Mouse (Mus musculus) embryonic facial prominence, embryonic 10.5 days (tissue): ENCODE data around the gene Cabp2. TPM values are rescaled to one million over a fixed set of nuclear protein-coding genes. Genes with fewer than 3 reads are reported as not detected.
"Not testable (repeated sequence)": the region's sequence is repeated elsewhere in the genome, so short reads cannot be mapped to it uniquely, and the experiment has no call there.

Experiments
- DNase-seq: peaks from one replicate; pipeline ENCODE4 v3.0.0-alpha.2; 2017; ENCODE audit warnings: low spot score
- H3K27ac ChIP-seq: fragments of 300-500 bp; sonication (generic); replicated peaks from 2 replicates; pipeline ENCODE4 v1.5.1; 2016; ENCODE audit warnings: mild to moderate bottlenecking
- H3K27me3 ChIP-seq: fragments of 300-500 bp; sonication (generic); replicated peaks from 2 replicates; pipeline ENCODE4 v1.6.1; 2016; ENCODE audit warnings: low read depth, mild to moderate bottlenecking; ENCODE audit not compliant: poor library complexity, severe bottlenecking
- H3K36me3 ChIP-seq: fragments of 300-500 bp; sonication (generic); replicated peaks from 2 replicates; pipeline ENCODE4 v1.6.1; 2016; ENCODE audit warnings: mild to moderate bottlenecking, moderate library complexity
- H3K4me1 ChIP-seq: fragments of 300-500 bp; sonication (generic); 2 replicates; pipeline ENCODE4 v1.6.1; 2016
- H3K4me3 ChIP-seq: fragments of 300-500 bp; sonication (generic); 2 replicates; pipeline ENCODE4 v1.5.1; 2016; ENCODE audit warnings: mild to moderate bottlenecking, moderate library complexity
- H3K9me3 ChIP-seq: fragments of 300-500 bp; sonication (generic); 2 replicates; pipeline ENCODE4 v1.6.1; 2016; ENCODE audit warnings: mild to moderate bottlenecking
- WGBS: fragments of 180-500 bp; shearing (Covaris S2); methylation state at CpG from one replicate; pipeline ENCODE4 v1.1.7; 2016; 5-methylcytosine and 5-hydroxymethylcytosine counted together
- polyA plus RNA-seq: library from polyadenylated mRNA; unstranded; fragments of >200 nt; fragmentation: Nextera tagmentation; extraction: Ambion mirVana; gene quantifications from 2 replicates; pipeline ENCODE4 v1.2.1, GENCODE M21; 2016

Cabp2 gene
- polyA plus RNA-seq, 1 experiment from 2014 or later = not detected

DNA sequence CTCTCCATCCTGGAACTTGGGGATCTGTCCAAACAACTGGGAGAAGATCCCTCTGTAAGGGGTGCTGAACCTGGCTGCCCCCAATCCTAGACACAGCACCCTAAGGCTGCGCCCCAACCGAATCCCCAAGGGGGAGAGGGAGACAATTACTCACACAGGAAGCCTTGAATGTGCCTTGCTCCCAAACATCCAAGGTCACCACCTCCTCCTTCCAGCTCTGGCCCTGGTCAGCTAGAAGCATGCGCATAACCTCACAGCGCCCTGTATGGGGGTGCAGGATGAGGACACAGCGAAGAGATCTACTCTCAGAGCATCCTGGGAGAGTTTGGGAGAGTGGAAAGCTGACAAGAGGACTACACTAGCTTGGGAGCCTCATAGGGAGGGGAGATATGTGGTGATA, 22.8 kb upstream of the Cabp2 start:
- H3K4me3 ChIP-seq = no peak overlapping the region
- no peaks in the 10 kb centered on the region for H3K36me3 ChIP-seq
- H3K4me1 ChIP-seq = no peaks in the 10 kb centered on the region
- H3K9me3 ChIP-seq = no peaks in the 10 kb centered on the region
- no peaks in the 10 kb centered on the region for H3K27me3 ChIP-seq
- 90% methylated on average over 5 of the region's 5 CpGs for WGBS
- no peak for DNase-seq
- no peak overlapping the region for H3K27ac ChIP-seq

DNA sequence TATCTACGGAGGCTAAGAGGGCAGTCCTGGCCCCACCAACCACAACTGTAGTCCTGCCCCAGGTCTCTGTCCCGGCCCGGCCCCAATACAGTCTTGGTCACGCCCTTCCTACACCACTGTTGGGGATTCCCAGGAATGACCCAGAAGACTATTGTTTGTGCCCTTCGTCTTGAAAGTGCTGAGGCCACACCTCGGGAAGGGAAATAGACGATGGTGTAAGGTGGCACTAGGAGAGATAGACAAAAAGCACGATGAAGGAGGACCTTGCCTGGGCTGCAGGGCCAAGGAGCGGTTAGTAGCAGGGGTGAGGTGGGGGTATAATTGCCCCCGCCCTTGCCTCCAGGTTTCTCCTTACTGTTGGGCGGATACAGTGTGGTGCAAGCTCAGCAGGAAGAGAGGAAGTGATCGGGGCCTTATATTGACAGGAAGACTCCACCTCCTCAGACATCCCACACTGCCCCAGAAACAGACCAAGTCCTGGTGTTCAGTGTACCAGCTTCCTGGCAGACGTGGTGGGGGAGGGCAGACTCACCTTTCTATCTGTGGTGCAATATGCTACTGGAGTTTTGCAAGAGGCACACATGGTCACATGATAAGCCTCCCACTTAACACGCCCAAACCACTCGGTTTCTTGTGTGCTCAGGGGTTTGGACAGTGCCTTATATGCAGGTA, 22.2 kb upstream of the Cabp2 start, which contains the start of gene Gstp3:
Gene Gstp3, minus strand, starts transcription at position 501 of the 672 bp plus-strand sequence.
- Histone ChIP-seq H3K9me3 (no peaks in the 10 kb centered on the region), H3K4me3 (no peak within 1 kb of the TSS), H3K27me3 (no peaks in the 10 kb centered on the region), H3K36me3 (no peaks in the 10 kb centered on the region), H3K4me1 (no peaks in the 10 kb centered on the region), H3K27ac (no peak within 1 kb of the TSS)
- WGBS = 85% methylated on average over 15 of the region's 15 CpGs
- DNase-seq = no peak

- H3K4me3 ChIP-seq, DNase-seq, H3K27me3 ChIP-seq, H3K27ac ChIP-seq, H3K4me1 ChIP-seq, H3K36me3 ChIP-seq, H3K9me3 ChIP-seq: not testable (repeated sequence)
- WGBS = 86% methylated on average over 8 of the region's 8 CpGs
Measured at GRCm38 (mm10) chr19:4060044-4060898, 21.1 kb upstream of the Cabp2 start.

GRCm38 (mm10) chr19:4060899-4061465, 20.4 kb upstream of the Cabp2 start:
- no peaks in the 10 kb centered on the region for H3K9me3 ChIP-seq
- 89% methylated on average over 6 of the region's 6 CpGs for WGBS

GRCm38 (mm10) chr19:4063357-4063756, 18.0 kb upstream of the Cabp2 start:
- H3K27me3 ChIP-seq, H3K27ac ChIP-seq, H3K36me3 ChIP-seq, H3K9me3 ChIP-seq, DNase-seq, H3K4me1 ChIP-seq, H3K4me3 ChIP-seq: not testable (repeated sequence)
- WGBS = 87% methylated on average over 4 of the region's 4 CpGs

More at GRCm38 (mm10) chr19:4060899-4061465, 20.4 kb upstream of the Cabp2 start:
- Histone ChIP-seq H3K27me3 (no peaks in the 10 kb centered on the region), H3K27ac (no peak overlapping the region), H3K4me1 (no peaks in the 10 kb centered on the region), H3K36me3 (no peaks in the 10 kb centered on the region), H3K4me3 (no peak overlapping the region)
- no peak for DNase-seq

GRCm38 (mm10) chr19:4064501-4064900, 16.9 kb upstream of the Cabp2 start:
- not testable (repeated sequence) for H3K4me3 ChIP-seq, H3K4me1 ChIP-seq, H3K36me3 ChIP-seq, H3K9me3 ChIP-seq, DNase-seq, H3K27ac ChIP-seq, H3K27me3 ChIP-seq
- WGBS = 49% methylated on average over 9 of the region's 11 CpGs

DNA sequence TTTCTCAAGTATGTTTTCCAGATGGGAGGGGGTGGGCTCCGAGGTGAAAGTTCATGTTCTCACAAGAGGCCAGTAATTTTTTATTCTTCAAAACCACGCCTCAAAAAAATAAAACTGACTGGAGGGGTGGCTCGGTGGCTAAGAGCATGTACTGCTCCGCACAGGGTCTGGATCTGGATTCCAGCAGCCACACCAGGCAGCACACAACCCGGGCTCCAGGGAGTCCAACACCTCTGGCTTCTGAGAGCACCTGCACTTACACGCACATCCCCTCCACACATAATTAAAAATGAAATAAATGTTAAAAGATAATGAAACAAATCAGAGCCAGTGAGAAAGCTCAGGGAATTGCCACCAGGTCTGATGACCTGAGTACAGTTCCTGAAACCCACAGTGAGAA, 15.1 kb upstream of the Cabp2 start:
- Histone ChIP-seq H3K27ac (no peak overlapping the region), H3K27me3 (no peaks in the 10 kb centered on the region)
- no peak for DNase-seq

DNA sequence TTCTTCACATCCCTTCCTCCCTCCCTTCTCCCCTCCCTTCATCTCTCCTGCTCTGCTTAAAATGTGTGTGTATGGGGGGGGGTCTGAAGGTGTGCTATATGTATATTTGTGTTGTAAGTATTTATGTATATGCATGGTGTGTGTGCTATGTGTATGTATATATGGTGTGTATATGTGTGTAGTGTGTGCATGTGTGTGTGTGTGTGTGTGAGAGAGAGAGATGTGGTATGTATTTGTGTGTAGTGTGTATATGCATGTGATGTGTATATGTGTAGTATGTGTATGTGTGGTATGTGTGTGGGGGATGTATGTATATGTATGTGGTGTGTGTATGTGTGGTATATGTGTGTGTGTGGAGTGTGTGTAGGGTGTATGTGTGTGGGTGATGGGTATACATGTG, 14.5 kb upstream of the Cabp2 start:
- H3K27ac ChIP-seq = no peak overlapping the region
- H3K4me1 ChIP-seq = peaks cover 6% of the 10 kb centered on the region; the same call in 1 of the 2 replicates
- H3K9me3 ChIP-seq = no peaks in the 10 kb centered on the region
- DNase-seq = no peak
- no peak overlapping the region for H3K4me3 ChIP-seq
- no peaks in the 10 kb centered on the region for H3K36me3 ChIP-seq
- H3K27me3 ChIP-seq = no peaks in the 10 kb centered on the region

More for the DNA sequence above, 15.1 kb upstream of the Cabp2 start:
- no peak overlapping the region for H3K4me3 ChIP-seq
- no peaks in the 10 kb centered on the region for H3K9me3 ChIP-seq
- WGBS = 84% methylated on average over 6 of the region's 6 CpGs
- no peaks in the 10 kb centered on the region for H3K36me3 ChIP-seq
- H3K4me1 ChIP-seq = peaks cover 6% of the 10 kb centered on the region; the same call in 1 of the 2 replicates

DNA sequence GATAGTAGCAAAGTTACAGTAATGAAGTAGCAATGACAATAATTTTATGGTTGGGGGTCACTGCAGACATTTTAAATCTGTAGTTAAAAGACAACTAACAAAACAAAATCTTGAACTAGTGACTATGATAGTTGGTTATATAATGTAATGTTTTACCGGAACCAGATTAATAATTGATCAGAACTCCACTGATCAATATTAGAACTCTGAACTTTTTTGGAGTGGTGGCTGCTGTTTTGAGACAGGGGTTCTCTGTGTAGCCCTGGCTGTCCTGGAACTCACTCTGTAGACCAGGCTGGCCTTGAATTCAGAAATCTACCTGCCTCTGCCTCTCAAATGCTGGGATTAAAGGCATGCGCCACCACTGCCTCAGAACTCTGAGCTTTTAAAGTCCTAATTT, 13.1 kb upstream of the Cabp2 start:
- not testable (repeated sequence) for H3K36me3 ChIP-seq, H3K4me1 ChIP-seq, H3K9me3 ChIP-seq, H3K27ac ChIP-seq, H3K27me3 ChIP-seq, H3K4me3 ChIP-seq, DNase-seq
- WGBS = 92% methylated on average over 2 of the region's 2 CpGs

DNA sequence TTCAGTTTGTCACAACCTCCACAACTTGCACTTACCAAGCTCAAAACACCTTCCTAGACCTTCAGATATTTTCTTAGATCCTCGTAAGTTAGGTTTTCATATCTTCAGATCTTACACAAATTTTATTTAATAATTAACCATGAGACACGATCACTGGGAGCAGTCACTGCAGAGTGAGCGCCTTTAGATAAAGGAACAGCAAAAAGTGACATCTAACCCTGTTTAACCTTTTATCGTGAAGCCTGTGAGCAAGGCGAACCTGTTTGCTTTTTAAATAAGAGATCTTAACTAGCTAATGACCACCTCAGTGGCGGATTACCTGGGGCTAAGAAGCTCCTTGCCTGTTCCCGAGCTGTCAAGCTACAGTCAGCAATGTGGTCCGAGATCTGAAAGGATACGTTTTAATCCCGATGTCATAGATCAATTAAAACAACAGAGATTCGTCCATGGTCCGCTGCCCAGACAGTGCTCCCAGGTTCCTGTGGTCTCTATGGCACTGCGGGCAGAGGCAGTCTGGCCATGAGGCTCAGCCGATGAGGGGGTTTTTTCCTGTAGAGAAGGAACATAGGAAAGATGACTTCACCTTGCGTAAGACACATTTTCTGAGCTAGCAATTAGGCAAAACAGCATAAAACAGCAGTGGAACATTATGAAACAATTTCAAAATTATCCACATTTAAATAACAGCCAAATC, 12.5 kb upstream of the Cabp2 start:
- no peaks in the 10 kb centered on the region for H3K27me3 ChIP-seq
- no peaks in the 10 kb centered on the region for H3K36me3 ChIP-seq
- H3K9me3 ChIP-seq = no peaks in the 10 kb centered on the region
- no peak overlapping the region for H3K27ac ChIP-seq
- no peak for DNase-seq
- H3K4me1 ChIP-seq = peaks cover 6% of the 10 kb centered on the region; the same call in 1 of the 2 replicates
- 68% methylated on average over 15 of the region's 15 CpGs for WGBS
- no peak overlapping the region for H3K4me3 ChIP-seq

DNA sequence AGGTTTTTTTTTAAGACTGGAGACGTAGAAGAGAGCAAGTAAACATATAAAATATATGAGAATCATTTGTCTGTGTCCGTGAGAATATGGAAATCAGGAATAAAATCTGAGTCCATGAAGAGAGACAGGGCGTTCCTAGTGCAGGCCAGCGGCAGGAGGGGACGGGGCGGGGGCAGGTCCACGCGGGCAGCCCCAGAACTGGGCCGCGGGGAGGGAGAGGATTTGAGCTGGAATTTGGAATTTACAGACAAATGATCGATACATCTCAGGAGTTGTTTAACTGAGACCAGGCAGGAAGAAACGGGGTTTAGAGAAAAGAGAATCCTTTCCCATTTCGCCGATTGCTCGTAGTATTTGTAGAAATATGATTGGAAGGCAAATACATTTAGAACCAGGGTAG, 11.1 kb upstream of the Cabp2 start:
- Histone ChIP-seq H3K9me3 (no peaks in the 10 kb centered on the region), H3K4me1 (peaks cover 6% of the 10 kb centered on the region; the same call in 1 of the 2 replicates), H3K27me3 (no peaks in the 10 kb centered on the region), H3K27ac (no peak overlapping the region), H3K36me3 (no peaks in the 10 kb centered on the region), H3K4me3 (no peak overlapping the region)
- 74% methylated on average over 15 of the region's 15 CpGs for WGBS
- DNase-seq = no peak

DNA sequence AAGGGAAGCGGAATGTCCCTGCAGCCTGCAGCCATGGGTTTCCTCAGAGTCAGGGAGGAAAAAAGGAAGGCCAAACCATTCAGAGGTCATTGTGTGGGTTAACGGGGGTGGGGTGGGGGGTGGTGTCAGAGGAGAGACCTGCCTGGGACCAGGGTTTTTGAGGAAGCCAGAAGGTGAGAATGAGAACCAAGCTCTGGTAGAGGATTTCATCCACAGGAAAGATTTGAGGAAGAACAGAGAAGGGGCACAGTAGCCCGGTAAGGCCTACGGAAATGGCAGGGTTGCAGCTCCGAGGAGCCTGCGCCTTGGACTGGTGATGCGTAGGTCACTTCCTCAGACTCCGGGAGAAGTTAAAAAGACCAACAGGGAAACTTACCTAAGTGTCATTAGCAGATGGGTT, 10.6 kb upstream of the Cabp2 start:
- Histone ChIP-seq H3K9me3 (no peaks in the 10 kb centered on the region), H3K4me3 (no peak overlapping the region), H3K27ac (no peak overlapping the region), H3K4me1 (peaks cover 6% of the 10 kb centered on the region; the same call in 1 of the 2 replicates), H3K36me3 (no peaks in the 10 kb centered on the region), H3K27me3 (no peaks in the 10 kb centered on the region)
- 75% methylated on average over 8 of the region's 8 CpGs for WGBS
- DNase-seq = no peak
